Mouse (Mus musculus): ENCODE data around the gene 4930469K13Rik. TPM values are rescaled to one million over a fixed set of nuclear protein-coding genes. Genes with fewer than 3 reads are reported as not detected.

Gene 4930469K13Rik
- polyA plus RNA-seq, 1 experiment from 2014 or later: not detected

GRCm38 (mm10) chr11:34124852-34125251 lies 26.5 kb upstream of the 4930469K13Rik start:
- WGBS (ENCODE audit: insufficient replicate concordance): 59% methylated on average over 7 of the region's 7 CpGs
- no peak for TF ChIP-seq EP300 (IDR thresholded peaks at IDR 0.05; ENCODE audit: low read depth)
- TF ChIP-seq CTCF (IDR thresholded peaks at IDR 0.05; ENCODE audit: low read depth): no peak
- Histone ChIP-seq H3K4me3 (ENCODE audit: low read depth, low read length) (no peak overlapping the region), H3K9me3 (ENCODE audit: low read length) (no peaks in the 10 kb centered on the region), H3K9ac (replicated peaks) (no peak overlapping the region), H3K4me2 (ENCODE audit: low read depth, low read length) (no peak overlapping the region), H3K27ac (ENCODE audit: low read depth) (no peak overlapping the region), H3K27me3 (ENCODE audit: insufficient read depth, low read length) (no peaks in the 10 kb centered on the region), H3K36me3 (replicated peaks; ENCODE audit: insufficient read depth, low read length) (no peaks in the 10 kb centered on the region), H3K4me1 (ENCODE audit: insufficient read depth) (no peaks in the 10 kb centered on the region)
- DNase-seq (no peak), ATAC-seq (no peak)

GRCm38 (mm10) chr11:34123147-34123546 lies 24.8 kb upstream of the 4930469K13Rik start:
- Histone ChIP-seq H3K27me3 (ENCODE audit: insufficient read depth, low read length) (no peaks in the 10 kb centered on the region), H3K4me3 (ENCODE audit: low read depth, low read length) (no peak overlapping the region), H3K9me3 (ENCODE audit: low read length) (no peaks in the 10 kb centered on the region), H3K4me1 (ENCODE audit: insufficient read depth) (no peaks in the 10 kb centered on the region), H3K4me2 (ENCODE audit: low read depth, low read length) (no peak overlapping the region), H3K27ac (ENCODE audit: low read depth) (no peak overlapping the region), H3K36me3 (replicated peaks; ENCODE audit: insufficient read depth, low read length) (no peaks in the 10 kb centered on the region), H3K9ac (replicated peaks) (no peak overlapping the region)
- DNase-seq (no peak), ATAC-seq (no peak)
- 11% methylated on average over 2 of the region's 2 CpGs for WGBS (ENCODE audit: insufficient replicate concordance)
- peak; percentile 70 for TF ChIP-seq CTCF (IDR thresholded peaks at IDR 0.05; ENCODE audit: low read depth)
- no peak for TF ChIP-seq EP300 (IDR thresholded peaks at IDR 0.05; ENCODE audit: low read depth)

GRCm38 (mm10) chr11:34118319-34118718 lies 20.0 kb upstream of the 4930469K13Rik start:
- no peak for ATAC-seq

GRCm38 (mm10) chr11:34117581-34117980 lies 19.2 kb upstream of the 4930469K13Rik start:
- WGBS (ENCODE audit: insufficient replicate concordance): 58% methylated on average over 3 of the region's 3 CpGs
- Histone ChIP-seq H3K4me2 (ENCODE audit: low read depth, low read length) (no peak overlapping the region), H3K36me3 (replicated peaks; ENCODE audit: insufficient read depth, low read length) (no peaks in the 10 kb centered on the region), H3K27me3 (ENCODE audit: insufficient read depth, low read length) (no peaks in the 10 kb centered on the region), H3K27ac (ENCODE audit: low read depth) (no peak overlapping the region), H3K9ac (replicated peaks) (no peak overlapping the region), H3K4me3 (ENCODE audit: low read depth, low read length) (no peak overlapping the region), H3K4me1 (ENCODE audit: insufficient read depth) (no peaks in the 10 kb centered on the region), H3K9me3 (ENCODE audit: low read length) (no peaks in the 10 kb centered on the region)
- TF ChIP-seq EP300 (IDR thresholded peaks at IDR 0.05; ENCODE audit: low read depth) (no peak), CTCF (IDR thresholded peaks at IDR 0.05; ENCODE audit: low read depth) (no peak)
- DNase-seq (no peak), ATAC-seq (no peak)

More at GRCm38 (mm10) chr11:34118319-34118718, 20.0 kb upstream of the 4930469K13Rik start:
- Histone ChIP-seq H3K27ac (ENCODE audit: low read depth) (no peak overlapping the region), H3K4me3 (ENCODE audit: low read depth, low read length) (no peak overlapping the region), H3K9me3 (ENCODE audit: low read length) (no peaks in the 10 kb centered on the region), H3K9ac (replicated peaks) (no peak overlapping the region), H3K4me2 (ENCODE audit: low read depth, low read length) (no peak overlapping the region), H3K36me3 (replicated peaks; ENCODE audit: insufficient read depth, low read length) (no peaks in the 10 kb centered on the region), H3K27me3 (ENCODE audit: insufficient read depth, low read length) (no peaks in the 10 kb centered on the region), H3K4me1 (ENCODE audit: insufficient read depth) (no peaks in the 10 kb centered on the region)
- DNase-seq: no peak
- WGBS (ENCODE audit: insufficient replicate concordance): 60% methylated on average over 3 of the region's 3 CpGs
- TF ChIP-seq CTCF (IDR thresholded peaks at IDR 0.05; ENCODE audit: low read depth): no peak
- TF ChIP-seq EP300 (IDR thresholded peaks at IDR 0.05; ENCODE audit: low read depth): no peak

- Histone ChIP-seq H3K27ac (ENCODE audit: low read depth) (no peak overlapping the region), H3K4me2 (ENCODE audit: low read depth, low read length) (no peak overlapping the region), H3K9ac (replicated peaks) (no peak overlapping the region), H3K36me3 (replicated peaks; ENCODE audit: insufficient read depth, low read length) (no peaks in the 10 kb centered on the region), H3K9me3 (ENCODE audit: low read length) (no peaks in the 10 kb centered on the region), H3K27me3 (ENCODE audit: insufficient read depth, low read length) (no peaks in the 10 kb centered on the region), H3K4me1 (ENCODE audit: insufficient read depth) (no peaks in the 10 kb centered on the region), H3K4me3 (ENCODE audit: low read depth, low read length) (no peak overlapping the region)
- ATAC-seq (peak; percentile 62), DNase-seq (no peak)
- 16% methylated on average over 2 of the region's 2 CpGs for WGBS (ENCODE audit: insufficient replicate concordance)
- no peak for TF ChIP-seq CTCF (IDR thresholded peaks at IDR 0.05; ENCODE audit: low read depth)
- TF ChIP-seq EP300 (IDR thresholded peaks at IDR 0.05; ENCODE audit: low read depth): peak; percentile 43; the same call in 1 of the 2 replicates
Observed at GRCm38 (mm10) chr11:34116572-34117135, 18.3 kb upstream of the 4930469K13Rik start.

GRCm38 (mm10) chr11:34113760-34114159 lies 15.4 kb upstream of the 4930469K13Rik start:
- no peak for TF ChIP-seq CTCF (IDR thresholded peaks at IDR 0.05; ENCODE audit: low read depth)
- no peak for TF ChIP-seq EP300 (IDR thresholded peaks at IDR 0.05; ENCODE audit: low read depth)
- H3K36me3 ChIP-seq (replicated peaks; ENCODE audit: insufficient read depth, low read length): no peaks in the 10 kb centered on the region
- ATAC-seq (no peak), DNase-seq (no peak)
- no peak overlapping the region for H3K27ac ChIP-seq (ENCODE audit: low read depth)
- H3K4me2 ChIP-seq (ENCODE audit: low read depth, low read length): no peak overlapping the region
- no peak overlapping the region for H3K4me3 ChIP-seq (ENCODE audit: low read depth, low read length)
- H3K4me1 ChIP-seq (ENCODE audit: insufficient read depth): no peaks in the 10 kb centered on the region
- no peaks in the 10 kb centered on the region for H3K9me3 ChIP-seq (ENCODE audit: low read length)
- H3K27me3 ChIP-seq (ENCODE audit: insufficient read depth, low read length): no peaks in the 10 kb centered on the region
- 61% methylated on average over 2 of the region's 2 CpGs for whole genome bisulfite sequencing (ENCODE audit: insufficient replicate concordance)
- H3K9ac ChIP-seq (replicated peaks): no peak overlapping the region
